Mouse (Mus musculus): ENCODE measurements around the gene Plxnd1.

Gene Plxnd1

GRCm38 (mm10) chr6:115994877-115995520 lies at the start of gene Plxnd1:
Gene Plxnd1 (minus strand): TSS chr6:115995005.
- DNase-seq (ENCODE audit: extremely low read depth, low read depth): peak; percentile 69

GRCm38 (mm10) chr6:116044039-116044438 lies 49.2 kb upstream of the Plxnd1 start:
- DNase-seq (ENCODE audit: extremely low read depth, low read depth): no peak

- DNase-seq (ENCODE audit: extremely low read depth, low read depth): peak; percentile 39
Observed at GRCm38 (mm10) chr6:116038222-116038621, 43.4 kb upstream of the Plxnd1 start.

GRCm38 (mm10) chr6:116037281-116037831 lies 42.6 kb upstream of the Plxnd1 start:
- no peak for DNase-seq (ENCODE audit: extremely low read depth, low read depth)

DNA sequence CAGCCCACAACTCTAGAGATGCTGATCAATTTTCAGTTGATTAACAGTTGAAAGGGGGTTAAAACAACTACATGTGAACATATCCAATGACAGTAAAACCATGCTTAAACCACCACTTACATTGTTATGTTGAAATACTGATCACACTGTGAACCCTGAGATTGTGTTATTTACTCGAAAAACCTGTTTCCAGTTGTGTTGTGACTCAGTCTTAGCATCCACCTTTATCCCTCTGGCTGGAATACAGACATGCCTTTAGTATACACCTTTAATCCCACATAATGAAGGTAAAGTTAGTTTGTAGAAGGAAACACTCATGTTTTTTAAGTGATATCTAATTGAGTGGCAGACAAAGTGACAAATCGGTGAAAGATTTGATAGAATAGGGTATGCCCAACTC lies 41.8 kb upstream of the Plxnd1 start:
- DNase-seq (ENCODE audit: extremely low read depth, low read depth): no peak

GRCm38 (mm10) chr6:116031052-116031451 lies 36.2 kb upstream of the Plxnd1 start:
- no peak for DNase-seq (ENCODE audit: extremely low read depth, low read depth)

DNA sequence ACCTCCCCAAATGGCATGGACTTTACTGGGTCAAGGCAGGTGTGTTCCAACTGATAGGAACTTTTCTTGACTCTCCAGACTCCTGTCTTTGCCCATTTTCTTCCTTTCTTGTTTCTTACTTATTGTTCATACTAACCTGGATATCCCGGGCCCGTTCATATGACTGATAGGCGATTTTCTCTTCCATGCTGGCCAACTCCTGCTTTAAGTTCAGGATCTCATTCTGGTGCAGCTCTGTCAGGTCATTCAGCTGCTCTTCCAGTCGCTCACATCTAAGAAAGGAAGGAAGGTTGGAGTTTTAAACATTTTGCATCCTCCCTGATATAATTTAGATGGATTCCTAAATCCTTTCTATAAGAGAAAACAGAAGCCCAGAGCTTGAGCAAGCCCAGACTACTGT lies 29.9 kb upstream of the Plxnd1 start:
- DNase-seq (ENCODE audit: extremely low read depth, low read depth): no peak

- DNase-seq (ENCODE audit: extremely low read depth, low read depth): no peak
Observed at GRCm38 (mm10) chr6:116021961-116022485, 27.2 kb upstream of the Plxnd1 start.

GRCm38 (mm10) chr6:116015902-116016301 lies 21.1 kb upstream of the Plxnd1 start:
- DNase-seq (ENCODE audit: extremely low read depth, low read depth): no peak

GRCm38 (mm10) chr6:116014111-116014510 lies 19.3 kb upstream of the Plxnd1 start:
- no peak for DNase-seq (ENCODE audit: extremely low read depth, low read depth)

- no peak for DNase-seq (ENCODE audit: extremely low read depth, low read depth)
Observed at GRCm38 (mm10) chr6:116013687-116014086, 18.9 kb upstream of the Plxnd1 start.

DNA sequence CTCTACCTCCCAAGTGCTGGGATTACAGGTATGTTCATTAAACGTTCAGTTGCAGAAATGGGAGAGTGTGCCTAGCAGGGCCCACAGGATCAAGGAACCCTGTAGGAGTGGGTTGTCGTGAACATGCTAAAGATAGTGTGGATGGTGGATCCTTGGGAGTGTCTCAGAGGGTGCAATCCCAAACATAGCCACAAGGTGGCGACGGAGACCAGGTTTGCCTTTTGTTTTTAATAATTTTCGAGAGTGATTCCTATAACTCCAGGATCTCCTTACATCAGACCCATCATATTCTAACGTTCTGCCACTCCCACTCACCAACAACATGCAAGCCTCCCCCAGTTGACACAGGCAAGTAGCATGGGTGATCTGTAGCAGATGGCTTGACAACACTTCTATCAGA lies 15.7 kb upstream of the Plxnd1 start:
- peak; percentile 58 for DNase-seq (ENCODE audit: extremely low read depth, low read depth)

- no peak for DNase-seq (ENCODE audit: extremely low read depth, low read depth)
Observed at GRCm38 (mm10) chr6:116009426-116009825, 14.6 kb upstream of the Plxnd1 start.

GRCm38 (mm10) chr6:116007561-116008173 lies 12.9 kb upstream of the Plxnd1 start:
- DNase-seq (ENCODE audit: extremely low read depth, low read depth): no peak

DNA sequence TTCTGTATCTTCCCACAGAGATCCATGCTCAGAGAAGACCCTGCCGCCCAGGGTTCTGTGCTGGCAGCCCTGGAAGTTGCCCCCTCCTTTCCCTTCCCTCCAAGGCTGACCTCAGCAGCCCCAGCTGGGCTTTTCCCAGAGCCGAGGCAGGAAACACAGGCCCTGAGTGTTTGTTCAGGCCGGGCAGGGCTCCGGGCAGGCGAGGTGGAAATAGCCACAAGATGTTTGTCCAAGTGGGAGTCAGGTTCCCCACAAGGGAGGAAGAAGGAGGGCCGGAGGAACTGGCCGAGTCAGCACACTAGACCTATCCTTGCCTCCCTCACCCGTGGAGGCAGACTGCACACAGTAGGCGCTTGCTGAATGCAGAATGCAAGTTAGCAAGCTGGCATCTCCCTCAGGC lies 11.9 kb upstream of the Plxnd1 start:
- DNase-seq (ENCODE audit: extremely low read depth, low read depth): no peak

DNA sequence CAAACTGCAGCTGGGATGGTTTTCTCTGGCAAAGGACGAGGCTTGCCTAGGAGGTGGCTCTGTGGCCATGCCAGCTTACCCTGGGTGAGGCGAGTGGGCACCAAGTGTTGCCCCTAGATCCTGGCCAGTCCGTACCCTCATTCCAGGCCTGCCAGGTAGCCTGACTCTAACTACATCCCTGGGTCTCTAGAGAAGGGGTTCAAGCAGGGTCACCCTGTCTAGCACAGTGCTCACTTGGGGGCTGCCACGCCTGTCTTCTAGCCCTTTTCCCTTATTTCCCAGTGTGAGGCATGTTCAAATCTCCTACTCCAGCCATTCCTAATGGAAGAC lies 11.1 kb upstream of the Plxnd1 start:
- no peak for DNase-seq (ENCODE audit: extremely low read depth, low read depth)

GRCm38 (mm10) chr6:116005275-116005958 lies 10.6 kb upstream of the Plxnd1 start:
- no peak for DNase-seq (ENCODE audit: extremely low read depth, low read depth)

- no peak for DNase-seq (ENCODE audit: extremely low read depth, low read depth)
Observed at GRCm38 (mm10) chr6:116004716-116005115, 9.9 kb upstream of the Plxnd1 start.

GRCm38 (mm10) chr6:116004069-116004468 lies 9.3 kb upstream of the Plxnd1 start:
- no peak for DNase-seq (ENCODE audit: extremely low read depth, low read depth)

DNA sequence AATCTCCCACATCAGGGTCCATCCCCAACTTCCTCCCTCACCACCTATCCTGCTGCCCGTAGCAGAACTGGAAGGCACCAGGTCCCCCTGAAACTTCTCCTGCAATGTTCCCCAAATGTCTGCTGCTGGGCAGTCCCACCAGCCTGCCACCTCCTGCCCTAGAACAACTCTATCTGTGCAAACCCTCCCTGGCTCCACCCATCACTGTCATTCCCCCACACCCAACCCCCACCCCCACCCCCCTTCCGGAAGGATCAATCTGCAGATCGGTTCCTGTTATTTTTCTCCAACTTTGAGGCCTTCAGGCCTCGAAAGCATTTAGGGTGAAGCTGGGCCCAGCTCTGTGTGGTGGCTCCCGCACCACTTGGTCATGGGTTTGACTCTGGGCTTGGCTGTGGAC lies 8.7 kb upstream of the Plxnd1 start:
- DNase-seq (ENCODE audit: extremely low read depth, low read depth): no peak

- DNase-seq (ENCODE audit: extremely low read depth, low read depth): no peak
Observed at GRCm38 (mm10) chr6:116002311-116003104, 7.7 kb upstream of the Plxnd1 start.
